Mouse (Mus musculus): ENCODE measurements around the gene Olfr592. TPM values are rescaled to one million over a fixed set of nuclear protein-coding genes. Genes with fewer than 3 reads are reported as not detected.

Gene Olfr592
- polyA plus RNA-seq, 1 experiment from 2014 or later = not detected

Other genes with a start within 250 kb of the Olfr592 start
- not detected in 2 replicates for gene Olfr573-ps1, start 242.2 kb upstream of the Olfr592 start, polyA plus RNA-seq (2015; fragmentation: Nextera tagmentation; extraction: Ambion mirVana)
- gene Olfr574, start 236.3 kb upstream of the Olfr592 start, polyA plus RNA-seq (2015; fragmentation: Nextera tagmentation; extraction: Ambion mirVana) = not detected in 2 replicates
- gene Olfr575, start 226.0 kb upstream of the Olfr592 start, polyA plus RNA-seq (2015; fragmentation: Nextera tagmentation; extraction: Ambion mirVana) = not detected in 2 replicates
- not detected in 2 replicates for gene Olfr576, start 222.1 kb upstream of the Olfr592 start, polyA plus RNA-seq (2015; fragmentation: Nextera tagmentation; extraction: Ambion mirVana)
- gene Olfr577, start 208.9 kb upstream of the Olfr592 start, polyA plus RNA-seq (2015; fragmentation: Nextera tagmentation; extraction: Ambion mirVana) = not detected in 2 replicates
- not detected in 2 replicates for gene Olfr578, start 195.5 kb upstream of the Olfr592 start, polyA plus RNA-seq (2015; fragmentation: Nextera tagmentation; extraction: Ambion mirVana)
- gene Olfr582, start 146.8 kb upstream of the Olfr592 start, polyA plus RNA-seq (2015; fragmentation: Nextera tagmentation; extraction: Ambion mirVana) = not detected in 2 replicates
- not detected in 2 replicates for gene Olfr583, start 133.5 kb upstream of the Olfr592 start, polyA plus RNA-seq (2015; fragmentation: Nextera tagmentation; extraction: Ambion mirVana)
- not detected in 2 replicates for gene Olfr584, start 102.9 kb upstream of the Olfr592 start, polyA plus RNA-seq (2015; fragmentation: Nextera tagmentation; extraction: Ambion mirVana)
- not detected in 2 replicates for gene Olfr585, start 87.1 kb upstream of the Olfr592 start, polyA plus RNA-seq (2015; fragmentation: Nextera tagmentation; extraction: Ambion mirVana)
- not detected in 2 replicates for gene Olfr586, start 59.2 kb upstream of the Olfr592 start, polyA plus RNA-seq (2015; fragmentation: Nextera tagmentation; extraction: Ambion mirVana)
- not detected in 2 replicates for gene Olfr588-ps1, start 43.9 kb upstream of the Olfr592 start, polyA plus RNA-seq (2015; fragmentation: Nextera tagmentation; extraction: Ambion mirVana)
- gene Olfr589, start 28.4 kb upstream of the Olfr592 start, polyA plus RNA-seq (2015; fragmentation: Nextera tagmentation; extraction: Ambion mirVana) = not detected in 2 replicates
- not detected in 2 replicates for gene Olfr591, start 6.5 kb upstream of the Olfr592 start, polyA plus RNA-seq (2015; fragmentation: Nextera tagmentation; extraction: Ambion mirVana)
- not detected in 2 replicates for gene Olfr593, start 27.1 kb downstream of the Olfr592 start, polyA plus RNA-seq (2015; fragmentation: Nextera tagmentation; extraction: Ambion mirVana)
- gene Olfr594, start 32.2 kb downstream of the Olfr592 start, polyA plus RNA-seq (2015; fragmentation: Nextera tagmentation; extraction: Ambion mirVana) = not detected in 2 replicates
- not detected in 2 replicates for gene Usp17ld, start 67.7 kb downstream of the Olfr592 start, polyA plus RNA-seq (2015; fragmentation: Nextera tagmentation; extraction: Ambion mirVana)
- 0.06 TPM in 1 of 2 replicates, not detected in the other for gene Olfr596, start 120.8 kb downstream of the Olfr592 start, polyA plus RNA-seq (2015; fragmentation: Nextera tagmentation; extraction: Ambion mirVana)
- gene Olfr597, start 131.5 kb downstream of the Olfr592 start, polyA plus RNA-seq (2015; fragmentation: Nextera tagmentation; extraction: Ambion mirVana) = not detected in 2 replicates
- gene Olfr598, start 138.8 kb downstream of the Olfr592 start, polyA plus RNA-seq (2015; fragmentation: Nextera tagmentation; extraction: Ambion mirVana) = not detected in 2 replicates
- gene Olfr599, start 151.1 kb downstream of the Olfr592 start, polyA plus RNA-seq (2015; fragmentation: Nextera tagmentation; extraction: Ambion mirVana) = not detected in 2 replicates
- not detected in 2 replicates for gene Olfr600, start 164.9 kb downstream of the Olfr592 start, polyA plus RNA-seq (2015; fragmentation: Nextera tagmentation; extraction: Ambion mirVana)
- not detected in 2 replicates for gene Olfr601, start 177.9 kb downstream of the Olfr592 start, polyA plus RNA-seq (2015; fragmentation: Nextera tagmentation; extraction: Ambion mirVana)
- not detected in 2 replicates for gene Olfr603, start 201.4 kb downstream of the Olfr592 start, polyA plus RNA-seq (2015; fragmentation: Nextera tagmentation; extraction: Ambion mirVana)
- gene Usp17lc, start 230.3 kb downstream of the Olfr592 start, polyA plus RNA-seq (2015; fragmentation: Nextera tagmentation; extraction: Ambion mirVana) = not detected in 2 replicates

Data from midbrain, embryonic 16.5 days (tissue).